Mouse (Mus musculus) cerebral cortex, adult 2 months (tissue): ENCODE measurements around the gene Bloc1s1.

ENCODE experiments used
- WGBS: fragments of 180-500 bp; shearing (Covaris S2); methylation state at CpG from one replicate; pipeline ENCODE4 v1.1.7; 2018; 5-methylcytosine and 5-hydroxymethylcytosine counted together

The Bloc1s1 gene

DNA sequence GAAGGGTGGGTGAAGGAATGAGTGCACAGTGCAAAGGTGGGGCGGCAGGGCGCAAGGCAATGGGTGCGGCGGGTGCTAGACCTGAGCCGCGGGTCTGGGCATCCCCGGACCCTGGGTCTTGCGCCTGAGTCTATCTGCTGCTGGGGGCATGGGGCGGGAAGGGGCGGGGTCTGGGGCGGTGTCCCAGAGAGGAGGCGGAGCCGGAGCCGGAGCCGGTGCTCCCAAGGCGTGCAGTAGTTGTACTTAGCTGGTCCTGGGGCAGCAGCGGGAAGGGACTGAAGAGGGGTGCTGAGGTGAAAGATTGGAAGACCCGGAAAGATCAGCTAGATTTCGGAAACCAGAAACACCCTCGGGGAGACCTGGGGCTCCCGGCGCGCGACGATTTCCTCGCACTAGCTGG, 9.7 kb upstream of the Bloc1s1 start, which contains the start of gene Itga7:
TSS of gene Itga7 (plus strand) at position 245 of the 400 bp plus-strand sequence.
- under 1% methylated on average over 26 of the region's 26 CpGs for WGBS

DNA sequence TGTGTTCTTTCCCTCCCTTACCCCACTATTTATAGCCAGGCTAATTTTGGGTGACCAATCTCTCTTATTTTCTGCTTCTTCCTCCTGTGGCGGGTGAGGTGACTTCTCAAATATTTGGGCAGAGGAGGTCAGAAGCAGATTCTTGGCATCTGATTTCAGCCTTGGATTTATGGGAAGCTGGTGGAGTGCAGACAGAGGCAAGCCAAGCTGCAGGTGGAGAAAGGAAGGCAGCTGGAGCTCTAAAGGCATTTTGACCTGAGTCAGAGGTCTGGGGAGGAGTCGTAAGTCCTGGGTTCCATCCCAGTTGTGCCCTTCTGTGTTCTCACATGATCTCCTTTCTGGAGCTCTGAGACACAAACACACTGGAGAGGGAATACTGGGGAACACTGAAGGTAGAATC, 7.6 kb upstream of the Bloc1s1 start:
- WGBS = 67% methylated on average over 2 of the region's 2 CpGs

DNA sequence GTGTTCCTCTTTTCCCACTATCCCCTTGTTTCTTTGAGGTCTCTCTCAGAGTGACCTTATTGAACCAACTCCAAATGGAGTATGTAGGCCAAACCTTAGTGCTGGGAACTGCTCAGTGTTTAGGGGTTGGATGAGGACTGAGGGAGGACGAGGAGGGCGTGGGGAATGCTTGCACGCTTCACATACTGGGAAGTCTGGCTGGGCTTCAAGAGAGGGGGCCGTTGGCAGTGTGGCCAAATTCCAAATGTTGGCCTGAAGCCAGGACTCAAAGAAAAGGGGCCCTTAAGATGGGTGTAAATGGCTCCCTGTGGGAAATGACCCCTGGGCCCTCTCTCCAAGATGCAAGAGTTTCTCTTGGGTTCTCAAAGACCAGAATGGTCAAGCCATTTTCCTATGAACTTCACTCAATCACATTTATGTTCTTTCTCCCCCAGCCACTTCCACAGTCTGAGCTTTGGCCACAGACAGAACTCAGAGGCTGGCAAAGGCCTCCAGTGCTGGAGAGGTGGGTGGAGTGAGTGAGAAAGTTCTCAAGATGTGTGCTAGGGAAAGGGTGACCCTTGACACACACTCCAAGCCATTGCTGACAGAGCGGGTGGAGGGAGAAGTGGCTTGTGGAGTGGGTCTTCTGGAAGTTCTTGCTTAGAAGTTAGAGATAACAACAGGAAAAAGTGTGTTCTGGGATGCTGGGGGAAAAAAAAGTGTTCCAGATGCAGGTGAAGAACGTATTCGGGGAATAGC, 6.0 kb upstream of the Bloc1s1 start:
- 65% methylated on average over 7 of the region's 7 CpGs for WGBS

DNA sequence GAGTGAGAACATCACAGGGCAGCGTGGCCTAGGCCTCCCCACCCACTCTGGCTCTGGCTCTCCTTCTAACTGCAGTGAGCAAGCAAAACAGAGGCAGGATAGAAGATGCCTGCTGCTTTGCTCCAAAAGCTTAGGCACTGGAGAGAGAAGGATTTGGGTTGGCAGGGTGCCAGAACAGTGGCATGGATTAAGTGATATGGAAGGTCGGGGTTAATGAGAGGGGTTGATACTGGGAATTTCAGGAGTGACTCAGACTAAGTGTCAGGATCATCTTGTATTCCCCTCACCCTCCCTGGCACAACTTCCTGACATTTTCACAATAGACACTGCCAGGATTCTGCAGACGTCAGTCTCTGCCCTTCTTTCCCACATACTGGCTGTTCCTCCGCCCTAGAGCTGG, 4.5 kb upstream of the Bloc1s1 start:
- WGBS = 43% methylated on average over 4 of the region's 4 CpGs

DNA sequence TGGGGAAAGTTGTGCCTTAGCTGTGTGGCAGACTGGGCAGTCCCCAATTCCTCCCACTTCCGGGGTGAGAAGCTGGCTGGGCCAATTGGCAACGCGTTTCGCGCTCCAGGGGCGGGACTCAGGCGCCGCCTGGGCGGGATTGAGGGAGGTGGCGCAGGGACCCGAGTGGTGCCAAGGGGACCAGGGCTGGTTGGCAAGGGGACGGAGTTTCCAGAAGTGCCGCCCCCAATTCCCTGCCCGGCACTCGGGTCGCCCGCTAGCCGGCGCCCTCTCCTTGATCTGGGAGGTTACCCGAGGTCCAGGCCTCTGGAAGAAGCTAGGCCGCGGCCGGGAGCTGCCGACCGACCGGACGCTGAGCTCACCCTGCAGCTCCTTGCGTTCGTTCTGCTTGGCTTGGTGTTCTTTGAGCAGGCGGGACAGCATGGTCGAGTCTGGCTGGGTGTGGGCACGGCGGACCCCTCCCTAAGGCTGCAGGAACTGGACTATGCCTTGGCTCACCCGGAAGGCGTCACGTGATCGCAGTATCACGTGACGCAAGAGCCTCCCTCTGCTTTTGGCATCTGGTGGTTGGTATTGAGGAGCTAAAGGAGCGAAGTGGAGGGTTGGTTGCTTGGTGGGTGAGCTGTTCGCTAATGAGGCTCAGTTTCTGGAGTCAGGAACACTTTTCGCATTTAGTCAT, 683 bp downstream of the Bloc1s1 start:
- WGBS = under 1% methylated on average over 42 of the region's 42 CpGs

DNA sequence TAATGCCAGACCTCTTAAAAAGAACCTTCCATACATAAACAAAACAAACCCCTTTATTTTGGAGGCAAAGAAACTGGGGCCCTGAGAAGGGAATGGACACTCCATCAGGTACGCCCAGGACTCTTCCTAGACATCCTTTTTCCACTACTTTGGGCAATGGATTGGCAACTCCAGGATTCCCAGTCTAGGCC, 1.1 kb downstream of the Bloc1s1 start, which contains the start of gene Rdh5:
TSS of gene Rdh5 (minus strand) at position 67 of the 191 bp plus-strand sequence.
- 17% methylated on average over 1 of the region's 1 CpGs for WGBS

DNA sequence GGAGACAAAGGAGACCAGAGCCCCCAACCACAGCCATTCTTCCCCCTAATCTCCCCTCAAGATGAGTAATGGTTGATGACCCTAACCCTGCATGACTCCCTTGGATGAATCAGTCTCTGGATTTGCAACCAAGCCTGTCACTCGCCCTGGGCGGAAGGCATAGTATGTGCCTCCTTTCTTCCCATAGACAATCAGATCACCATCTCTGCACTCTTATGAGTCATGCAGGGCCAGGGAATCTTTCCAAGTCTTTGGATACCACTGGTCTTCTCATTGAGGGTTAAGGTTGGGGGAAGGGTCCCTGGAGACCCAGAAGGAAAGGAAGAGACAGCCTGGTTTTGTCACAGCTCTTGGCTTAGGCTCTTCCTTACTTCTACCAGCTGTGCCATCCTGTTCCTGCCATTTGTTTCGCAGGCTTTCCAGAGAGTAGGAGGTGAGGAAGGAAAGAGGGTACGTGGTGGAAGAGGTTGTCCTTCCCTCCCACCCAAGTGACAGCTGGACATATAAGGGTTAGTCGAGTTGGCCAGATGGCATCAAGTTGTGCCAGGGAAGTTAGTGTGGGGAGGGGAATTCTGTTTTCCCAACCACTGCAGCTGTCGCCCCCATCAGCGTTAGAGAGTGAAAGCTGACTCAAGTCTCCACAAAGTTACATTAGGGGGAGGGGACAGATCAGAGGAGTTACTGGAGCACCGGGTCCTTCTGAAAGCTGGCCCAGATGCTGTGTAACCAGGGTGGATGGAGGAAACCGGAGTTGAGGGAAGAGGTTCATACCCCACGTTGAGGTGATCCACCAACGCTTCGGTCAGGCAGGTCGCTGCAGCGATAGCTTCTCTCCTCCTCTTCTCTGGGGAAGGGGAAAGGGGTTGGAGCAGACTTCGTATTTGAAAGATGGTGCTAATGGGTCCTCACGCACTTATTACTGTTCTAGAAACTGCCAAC, 1.7 kb downstream of the Bloc1s1 start:
- WGBS = 45% methylated on average over 16 of the region's 16 CpGs

DNA sequence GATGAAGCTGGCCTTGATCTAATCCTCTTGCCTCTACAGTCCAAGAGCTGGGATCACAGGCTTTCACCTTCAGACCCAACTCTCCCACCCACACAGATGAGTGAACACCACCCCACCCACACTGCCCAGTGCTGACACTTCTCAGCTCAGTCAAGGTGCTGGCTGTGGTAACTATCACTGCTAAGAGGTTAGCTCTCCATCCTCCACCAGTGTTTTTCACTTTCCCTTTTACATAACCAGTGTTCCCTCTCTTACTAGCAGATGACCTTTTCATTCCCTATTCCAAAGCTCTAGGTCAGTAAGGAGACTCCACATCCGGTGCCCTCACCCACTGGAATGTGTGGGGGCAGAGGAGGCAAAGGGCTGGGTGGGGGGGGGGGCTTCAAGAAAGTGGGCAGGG, 2.6 kb downstream of the Bloc1s1 start:
- WGBS = 71% methylated on average over 1 of the region's 1 CpGs

DNA sequence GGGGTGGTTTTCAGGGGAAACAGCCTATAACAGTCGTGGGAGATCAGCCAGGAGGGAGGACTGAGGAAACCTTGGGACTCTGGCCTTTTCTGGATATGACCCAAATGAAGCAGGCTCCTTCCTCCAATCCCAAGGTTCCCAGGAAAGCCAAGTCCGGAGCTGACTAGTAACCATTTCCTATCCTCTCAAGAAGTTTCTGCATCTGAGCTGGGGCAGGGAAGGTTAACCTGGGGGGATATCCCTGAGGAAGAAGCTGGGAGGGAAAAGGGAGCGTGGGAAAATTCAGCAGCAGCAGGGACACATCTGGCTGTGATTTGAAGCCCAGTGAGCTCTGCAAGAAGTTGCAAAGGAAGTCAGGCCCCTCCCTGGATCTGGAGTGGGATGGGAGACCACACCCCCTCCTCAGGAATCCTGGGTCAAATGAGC, 3.1 kb downstream of the Bloc1s1 start:
- WGBS = 73% methylated on average over 3 of the region's 3 CpGs

DNA sequence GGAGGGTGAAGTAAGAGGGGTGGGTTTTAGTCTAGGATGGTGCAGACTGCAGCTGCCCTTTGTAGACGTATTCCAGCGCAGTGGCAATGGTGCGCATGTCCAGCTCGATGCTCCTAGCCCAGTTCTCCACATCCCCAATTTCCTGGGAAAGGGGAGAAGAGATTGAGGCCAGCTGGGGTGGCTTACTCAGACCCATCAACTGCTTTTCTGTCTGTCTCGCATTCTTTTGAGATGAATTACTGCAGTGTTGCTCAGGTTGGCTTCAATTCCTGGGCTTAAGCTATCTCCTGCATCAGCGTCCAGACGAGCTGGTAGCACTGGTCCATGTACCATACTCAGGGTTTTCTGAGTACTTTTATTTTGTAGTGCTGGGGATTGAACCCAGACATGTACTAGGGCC, 3.9 kb downstream of the Bloc1s1 start:
- 83% methylated on average over 7 of the region's 7 CpGs for WGBS

DNA sequence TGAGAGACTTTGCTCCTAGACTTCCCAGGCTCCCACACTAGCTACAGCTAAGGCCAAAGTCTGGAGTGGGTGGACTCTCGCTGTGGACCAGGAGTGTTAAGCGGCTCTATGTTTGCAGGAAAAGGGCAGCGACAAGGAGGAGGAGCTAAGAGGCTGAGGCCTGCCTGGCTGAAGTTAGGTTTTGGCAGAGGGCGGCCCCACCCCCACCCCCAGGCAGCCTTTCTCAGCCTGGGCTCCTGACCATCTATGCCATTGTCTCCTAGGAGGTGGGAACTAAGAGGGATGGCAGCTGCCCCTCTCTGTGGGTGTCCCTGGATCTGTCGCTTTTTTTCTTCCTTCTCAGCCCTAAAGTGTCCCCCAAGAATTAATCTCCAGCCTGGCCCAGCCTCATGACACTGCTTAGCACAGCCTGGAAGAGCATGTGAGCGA, 4.6 kb downstream of the Bloc1s1 start:
- WGBS = 31% methylated on average over 6 of the region's 6 CpGs

DNA sequence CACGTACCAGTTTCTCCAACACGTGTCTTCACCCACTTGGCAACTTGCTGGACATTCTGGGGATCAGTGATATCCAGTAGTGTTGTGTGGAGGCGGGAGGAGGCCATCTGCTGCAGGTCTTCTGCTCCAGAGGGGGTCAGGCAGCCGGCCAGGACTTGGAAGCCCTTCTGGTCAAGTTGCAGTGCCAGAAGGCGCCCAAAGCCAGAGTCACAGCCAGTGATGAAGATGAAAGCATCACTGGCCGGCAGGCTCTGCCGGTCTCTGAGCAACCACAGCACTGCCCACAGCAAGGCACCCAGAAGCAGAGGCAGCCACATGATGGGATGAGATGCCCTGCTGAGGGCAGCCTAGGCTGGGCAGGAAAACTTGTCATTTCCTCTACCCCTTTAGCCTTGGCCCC, 5.6 kb downstream of the Bloc1s1 start:
- 44% methylated on average over 7 of the region's 7 CpGs for WGBS

DNA sequence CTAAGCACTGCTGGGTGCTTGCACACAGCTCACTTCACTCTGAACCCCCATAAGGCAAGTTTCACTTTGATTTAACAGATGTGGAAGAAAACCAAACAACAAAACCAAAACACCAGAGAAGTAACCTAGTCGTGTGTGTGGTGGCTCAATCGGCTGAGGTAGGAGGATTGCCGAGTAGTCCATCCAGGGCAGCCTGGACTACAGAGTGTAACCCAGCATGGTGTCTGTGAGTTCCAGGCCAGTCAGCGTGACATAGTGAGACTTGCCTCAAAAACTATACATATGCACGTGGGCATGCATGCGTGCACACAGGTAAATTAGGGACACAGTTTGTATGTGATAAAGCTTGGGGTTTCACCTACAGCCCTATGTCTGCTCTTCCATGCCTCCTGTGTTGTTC, 6.4 kb downstream of the Bloc1s1 start:
- WGBS = 88% methylated on average over 6 of the region's 6 CpGs

DNA sequence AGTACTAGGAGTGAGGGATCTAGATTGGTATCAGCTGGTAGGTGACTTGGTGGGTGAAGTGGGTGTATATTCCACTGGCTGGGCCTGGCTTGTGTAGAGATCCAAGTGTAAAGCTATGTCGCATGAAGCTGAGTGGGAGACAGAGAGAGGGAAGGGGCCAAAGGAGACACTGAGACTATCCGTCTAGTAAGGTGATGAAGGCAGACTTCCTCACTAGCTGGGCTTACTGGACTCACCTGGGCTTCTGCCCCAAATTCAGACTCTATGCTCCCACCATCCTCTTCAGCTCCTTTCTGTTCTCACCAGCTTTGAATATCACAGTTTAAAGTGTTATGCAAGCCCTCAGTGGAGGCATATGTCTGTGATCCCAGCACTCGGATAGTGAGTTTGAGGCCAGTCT, 7.2 kb downstream of the Bloc1s1 start:
- 80% methylated on average over 3 of the region's 3 CpGs for WGBS

DNA sequence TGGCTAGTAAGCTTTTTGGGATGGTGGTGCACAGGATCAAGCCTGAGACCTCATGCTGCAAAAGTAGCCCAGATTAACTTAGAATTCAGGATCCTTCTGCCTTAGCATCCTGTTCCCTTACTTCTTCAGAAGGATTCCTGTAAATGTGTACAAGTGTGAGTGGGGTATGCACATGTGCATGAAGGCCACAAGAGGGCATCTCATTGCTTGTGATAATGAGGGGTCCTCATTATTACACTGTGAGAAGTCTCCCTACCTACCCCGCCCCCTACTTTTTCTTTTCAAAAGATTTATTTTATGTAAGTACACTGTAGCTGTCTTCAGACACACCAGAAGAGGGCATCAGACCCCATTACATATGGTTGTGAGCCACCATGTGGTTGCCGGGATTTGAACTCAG, 8.3 kb downstream of the Bloc1s1 start:
- WGBS = 91% methylated on average over 2 of the region's 2 CpGs

DNA sequence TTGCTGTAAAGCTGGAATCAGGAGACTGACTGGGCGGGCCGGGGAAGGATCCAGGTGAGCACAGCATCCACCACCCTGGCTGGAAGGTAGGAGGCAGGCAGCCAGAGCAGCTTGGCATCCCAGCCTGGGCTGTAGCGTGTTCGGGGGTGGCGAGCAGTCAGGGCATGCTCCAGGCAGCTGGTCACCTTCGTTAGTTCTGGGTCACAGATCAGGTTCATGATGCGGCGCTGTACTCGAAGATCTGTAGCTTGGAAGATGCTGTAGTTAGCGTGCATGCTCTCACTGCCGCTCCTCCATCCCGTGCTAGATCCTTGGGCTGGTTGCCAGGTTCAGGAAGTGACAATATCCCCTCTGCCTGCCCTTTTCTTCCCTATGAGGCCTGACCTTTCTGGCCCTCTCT, 10.1 kb downstream of the Bloc1s1 start:
- WGBS = 77% methylated on average over 12 of the region's 12 CpGs

DNA sequence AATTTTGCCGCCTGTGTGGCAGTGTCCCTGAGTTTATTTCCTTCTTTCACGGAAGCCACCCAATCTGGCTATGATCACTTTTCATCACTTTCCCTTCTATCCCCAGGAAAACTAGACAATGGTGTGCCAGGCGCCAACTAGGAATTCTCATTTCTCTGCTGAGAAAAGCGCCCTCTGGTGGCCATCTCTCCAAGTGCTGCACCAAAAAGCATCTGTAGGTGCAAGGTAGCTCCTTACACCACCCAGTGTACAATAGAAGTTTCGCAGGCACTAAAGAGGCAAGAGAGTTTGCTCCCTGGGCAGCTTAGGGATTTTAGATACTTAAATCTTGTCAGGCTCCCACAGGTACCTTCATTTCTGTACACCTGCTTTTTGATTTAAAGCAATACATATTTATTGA, 10.6 kb downstream of the Bloc1s1 start:
- 9% methylated on average over 5 of the region's 5 CpGs for WGBS

DNA sequence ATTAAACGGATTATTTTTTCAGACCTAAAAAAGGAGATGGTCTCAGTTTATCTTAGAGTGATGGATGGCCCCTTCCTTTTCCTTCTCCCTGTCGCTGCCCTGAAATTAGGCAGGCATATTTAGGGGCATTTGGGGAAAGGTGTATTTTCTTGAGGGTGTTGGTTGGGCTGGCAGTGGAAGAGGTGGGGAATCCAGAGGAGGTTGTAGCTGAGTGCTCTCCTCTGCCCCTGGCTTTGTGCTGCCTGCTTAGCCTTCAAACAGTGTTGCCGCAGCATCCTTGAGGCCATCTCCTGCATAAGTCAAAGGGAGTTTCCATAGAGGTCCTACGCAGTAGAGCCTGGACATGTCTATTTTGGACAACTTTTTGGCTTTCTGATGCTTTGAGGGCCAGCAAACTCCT, 11.0 kb downstream of the Bloc1s1 start:
- 76% methylated on average over 4 of the region's 4 CpGs for WGBS

DNA sequence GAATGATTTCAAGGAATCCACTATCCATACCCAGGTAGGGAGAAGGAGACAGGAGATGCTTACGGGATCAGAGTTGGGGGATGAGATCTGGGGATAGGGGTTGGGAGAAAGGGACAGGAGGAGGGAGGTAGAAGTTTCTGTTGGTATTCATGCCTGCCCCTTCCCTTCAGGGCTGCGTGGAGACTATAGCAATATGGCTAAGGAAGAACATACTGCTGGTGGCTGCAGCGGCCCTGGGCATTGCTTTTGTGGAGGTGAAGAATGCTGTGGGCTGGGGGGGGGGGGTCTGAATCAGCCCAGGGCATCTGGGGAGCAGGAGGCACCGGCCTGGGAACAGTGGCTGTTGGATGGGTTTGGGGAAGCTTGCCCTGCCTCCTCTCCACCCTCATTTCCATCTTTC, 11.6 kb downstream of the Bloc1s1 start:
- 69% methylated on average over 4 of the region's 4 CpGs for WGBS

DNA sequence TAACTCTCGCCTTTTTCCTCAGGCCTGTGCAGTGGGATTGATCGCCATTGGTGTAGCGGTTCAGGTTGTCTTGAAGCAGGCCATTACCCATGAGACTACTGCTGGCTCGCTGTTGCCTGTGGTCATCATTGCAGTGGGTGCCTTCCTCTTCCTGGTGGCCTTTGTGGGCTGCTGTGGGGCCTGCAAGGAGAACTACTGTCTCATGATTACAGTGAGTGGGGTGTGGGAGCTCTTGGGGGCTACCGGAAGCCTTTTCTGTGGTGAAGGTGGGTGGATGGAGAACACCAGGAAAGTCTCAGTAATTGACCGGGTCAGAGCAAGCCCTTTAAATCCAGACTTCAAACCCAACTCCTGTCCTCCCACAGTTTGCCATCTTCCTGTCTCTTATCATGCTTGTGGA, 12.4 kb downstream of the Bloc1s1 start:
- 80% methylated on average over 6 of the region's 6 CpGs for WGBS

DNA sequence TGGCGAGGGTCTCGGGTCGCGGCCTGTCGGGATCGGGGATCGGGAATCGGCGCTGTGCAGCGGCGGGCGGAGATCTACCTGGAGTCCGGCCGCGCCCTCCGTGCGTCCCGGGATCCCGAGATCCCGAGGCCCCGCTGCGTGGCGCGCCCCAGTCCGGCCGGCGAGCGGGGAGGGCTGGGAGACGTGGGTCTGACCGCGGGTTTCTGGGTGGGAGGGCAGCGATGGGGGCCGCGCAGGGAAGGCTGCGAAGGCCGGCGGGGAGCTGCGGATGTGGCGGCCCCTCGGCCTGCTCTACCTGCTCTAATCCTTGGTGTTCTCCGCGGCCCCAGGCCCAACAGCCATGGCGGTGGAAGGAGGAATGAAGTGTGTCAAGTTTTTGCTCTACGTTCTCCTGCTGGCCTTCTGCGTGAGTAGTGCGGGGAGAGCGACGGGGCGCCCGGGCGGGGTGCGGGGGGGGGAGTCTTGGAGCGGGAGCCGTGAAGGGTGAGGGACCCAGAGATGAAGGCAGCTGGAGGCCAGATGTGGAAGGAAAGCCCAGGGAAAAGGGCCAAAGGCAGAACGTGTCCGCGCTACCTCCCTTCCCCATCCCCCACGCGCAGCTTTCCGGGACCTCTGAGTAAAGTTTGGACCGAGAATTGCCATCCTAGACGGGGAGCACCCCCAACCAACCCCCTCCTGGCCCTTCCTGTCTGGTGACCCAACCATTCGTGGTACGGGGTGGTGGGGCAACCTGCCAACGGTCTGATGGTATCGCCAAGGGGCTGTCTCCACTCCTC, 13.6 kb downstream of the Bloc1s1 start:
- 2% methylated on average over 64 of the region's 66 CpGs for WGBS

DNA sequence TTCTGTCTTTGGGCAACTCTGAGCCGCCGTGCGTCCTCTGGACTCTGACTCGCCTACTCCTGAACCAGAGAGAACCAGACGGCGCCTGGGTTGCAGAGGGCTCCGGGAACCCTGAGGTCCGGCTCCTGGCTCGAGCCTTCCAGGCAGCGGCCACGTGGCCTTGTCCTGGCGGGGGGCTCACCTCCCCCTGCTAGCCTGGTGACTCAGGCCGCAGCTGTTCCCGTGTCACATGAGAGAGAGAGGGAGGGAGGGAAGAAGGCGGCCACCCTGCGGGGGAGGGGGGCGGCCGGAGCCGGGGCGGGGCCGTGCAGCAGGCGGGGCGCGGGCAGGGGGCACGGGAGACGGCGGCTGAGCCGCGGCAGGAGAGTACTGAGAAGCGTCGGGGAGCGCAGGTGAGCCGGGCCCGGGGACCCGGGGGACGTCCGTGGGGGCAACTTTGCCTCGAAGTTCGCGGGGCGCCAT, 14.2 kb downstream of the Bloc1s1 start:
- 4% methylated on average over 36 of the region's 41 CpGs for WGBS
